Mouse (Mus musculus) left cerebral cortex, postnatal 25 days (tissue): ENCODE measurements around the gene St3gal3. TPM values are rescaled to one million over a fixed set of nuclear protein-coding genes. Genes with fewer than 3 reads are reported as not detected.

Experiments
- DNase-seq, 2 experiments: peaks; one replicate each; pipeline ENCODE4 v3.0.0; 2022; ENCODE audit warnings: low spot score in 2 of 2, mixed read lengths in 1 of 2
- intact Hi-C: fragments of 180-260 bp; cut with DNase I; formaldehyde crosslinking; loops from one replicate; pipeline ENCODE4 v1.15.1; 2025
- total RNA-seq, 2 experiments: library from RNA; stranded (reverse); gene quantifications; 2 replicates each; pipeline ENCODE4 v1.2.3; 2021

The St3gal3 gene
- total RNA-seq, 2 experiments from 2014 or later: 43.5 to 44.3 TPM

GRCm38 (mm10) chr4:118098571-118098970, 36.1 kb downstream of the St3gal3 start:
- no peak for DNase-seq
- intact Hi-C loops: no loop called here

DNA sequence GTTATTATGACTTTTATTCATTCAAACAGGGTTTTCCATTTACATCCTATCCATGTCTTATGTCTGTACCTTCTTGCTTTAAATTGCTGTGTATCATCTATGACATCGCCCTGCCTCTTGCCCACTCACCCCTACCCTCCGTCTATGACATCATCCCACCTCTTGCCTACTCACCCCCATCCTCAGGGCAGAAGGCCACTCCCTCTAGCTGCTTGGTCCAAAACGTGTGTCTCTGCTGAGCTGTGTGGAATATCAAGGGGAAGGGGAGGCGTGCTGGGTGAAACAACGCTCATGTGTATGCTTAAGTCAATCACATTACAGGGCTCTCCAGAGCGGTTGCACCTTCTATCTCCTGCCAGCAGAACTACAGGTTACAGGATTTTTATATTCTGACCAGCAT, 38.6 kb downstream of the St3gal3 start:
- intact Hi-C loops: no loop called here
- DNase-seq: no peak

DNA sequence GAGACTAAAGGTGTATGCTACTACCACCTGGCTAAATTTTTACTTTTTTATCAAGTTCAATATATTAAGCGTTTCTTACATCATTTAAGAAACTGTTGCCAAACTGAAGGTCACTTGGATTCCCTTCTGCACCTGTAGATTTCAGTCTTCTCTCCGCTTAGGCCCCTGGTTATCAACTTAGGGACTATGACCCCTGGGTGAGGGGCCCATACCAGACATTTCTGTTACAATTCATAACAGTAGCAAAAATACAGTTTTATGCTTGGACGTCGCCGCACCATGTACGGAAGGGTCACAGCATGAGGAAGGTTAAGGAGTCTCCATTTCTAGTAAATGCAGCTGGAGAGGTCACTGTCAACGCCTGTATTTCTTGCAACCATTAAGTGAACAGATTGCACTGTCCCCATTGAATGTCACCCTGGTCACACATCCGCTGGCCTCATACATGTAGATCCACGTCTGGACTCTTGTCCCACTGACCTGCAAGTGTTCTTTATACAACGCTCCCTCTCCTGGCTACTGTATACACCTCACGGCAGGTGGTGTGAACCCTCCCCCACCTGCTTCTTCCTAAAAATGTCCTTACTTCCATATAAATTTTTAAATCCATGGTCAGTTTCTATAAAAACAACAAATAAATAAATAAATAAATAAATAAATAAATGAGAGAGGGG, 41.8 kb downstream of the St3gal3 start:
- no peak for DNase-seq
- intact Hi-C loops: no loop called here

DNA sequence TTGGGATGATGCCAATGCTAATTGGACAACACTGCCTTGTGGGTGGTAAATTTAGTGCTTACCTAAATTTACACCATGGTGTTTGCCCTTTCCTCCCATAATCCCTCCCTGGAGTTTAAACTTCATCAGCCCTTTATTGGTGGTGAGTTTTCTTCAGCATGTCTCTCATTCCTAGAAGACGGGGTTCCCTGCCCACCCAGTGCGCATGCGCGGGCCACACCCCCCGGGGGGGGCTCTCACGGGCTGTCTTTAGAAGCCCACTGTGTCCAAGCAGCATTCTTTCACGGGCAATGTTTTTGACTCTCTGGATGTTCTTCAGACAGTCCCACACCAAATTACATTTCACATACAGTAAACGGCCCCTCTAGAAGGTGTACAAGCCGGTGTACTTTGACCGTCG, 44.3 kb downstream of the St3gal3 start:
- DNase-seq: no peak
- intact Hi-C loops: loop anchor here (2.0 kb wide), 1 partner anchor 202 kb away; no protein-coding TSS in a partner anchor

- DNase-seq: peak in 1 of 2 experiments; percentile 46
- intact Hi-C loops: loop anchor here (2.0 to 10.0 kb wide), 3 partner anchors 203 to 485 kb away; no protein-coding TSS in a partner anchor
These were observed 44.8 kb downstream of the St3gal3 start for GRCm38 (mm10) chr4:118089939-118090338.

DNA sequence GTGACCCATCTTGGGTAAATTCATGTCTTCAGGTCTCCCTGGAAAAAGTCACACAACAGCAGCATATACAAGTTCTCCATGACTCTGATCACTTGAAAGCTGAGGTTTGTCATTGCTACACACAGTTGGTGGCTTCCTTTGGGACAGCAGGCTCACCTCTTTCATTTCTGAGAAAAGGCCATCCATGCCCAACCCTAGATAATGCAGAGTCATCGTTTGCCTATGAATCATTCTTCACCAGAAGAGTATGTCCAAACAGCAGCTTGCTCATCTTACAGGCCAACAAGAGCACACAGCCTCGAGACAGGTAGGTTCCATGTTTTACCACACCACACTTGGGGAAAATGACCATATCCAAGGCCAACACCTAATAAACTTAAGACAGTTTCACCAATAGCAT, 45.9 kb downstream of the St3gal3 start:
- DNase-seq: no peak
- intact Hi-C loops: loop anchor here (10.0 kb wide), 2 partner anchors 384 to 486 kb away; no protein-coding TSS in a partner anchor

DNA sequence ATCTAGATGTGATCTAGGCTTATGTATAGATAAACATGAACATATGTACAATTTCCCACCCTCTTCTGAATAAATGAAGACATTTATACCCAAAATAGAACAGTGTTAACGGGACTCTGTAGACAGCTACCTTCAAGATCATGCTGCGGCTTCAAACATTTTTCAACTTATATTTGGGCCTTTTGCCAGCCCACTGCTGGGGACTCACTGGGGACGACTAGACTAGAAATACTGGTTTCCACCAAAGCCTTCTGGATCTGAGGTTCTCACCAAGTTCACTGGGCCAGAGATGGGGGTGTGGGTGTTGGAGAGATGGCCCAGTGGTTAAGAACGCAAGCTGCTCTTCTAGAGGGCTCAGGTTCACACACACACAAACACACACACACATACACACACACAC, 49.7 kb downstream of the St3gal3 start:
- DNase-seq: no peak
- intact Hi-C loops: loop anchor here (10.0 kb wide), 2 partner anchors 380 to 490 kb away; no protein-coding TSS in a partner anchor

GRCm38 (mm10) chr4:118083217-118083951, 51.3 kb downstream of the St3gal3 start:
- peak; percentile 92 to 94 for DNase-seq
- intact Hi-C loops: loop anchor here (1.0 to 10.0 kb wide), 4 partner anchors 155 to 491 kb away; no protein-coding TSS in a partner anchor

GRCm38 (mm10) chr4:118081608-118082331, 52.9 kb downstream of the St3gal3 start:
- DNase-seq: no peak
- intact Hi-C loops: loop anchor here (5.0 to 10.0 kb wide), 3 partner anchors 254 to 493 kb away; no protein-coding TSS in a partner anchor

DNA sequence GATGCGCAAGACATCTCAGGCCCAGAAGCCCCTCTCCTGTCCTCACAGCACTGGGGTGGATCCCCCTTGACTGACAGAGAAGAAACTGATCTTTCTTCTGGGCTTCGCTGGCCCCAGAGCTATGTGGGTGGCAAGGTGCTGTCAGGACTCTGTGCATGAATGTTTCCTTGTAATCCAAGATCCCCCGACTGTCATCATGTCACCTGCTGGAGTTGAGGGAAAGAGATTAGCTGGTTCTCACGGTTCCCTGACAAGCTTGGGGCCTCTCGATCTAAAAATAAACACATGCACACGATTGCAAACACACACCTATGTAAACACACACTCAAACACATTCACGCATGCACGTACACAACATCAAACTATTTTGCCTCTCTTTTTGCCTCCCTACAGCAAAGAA, 54.2 kb downstream of the St3gal3 start:
- intact Hi-C loops: loop anchor here (5.0 to 10.0 kb wide), 3 partner anchors 253 to 494 kb away; no protein-coding TSS in a partner anchor
- DNase-seq: no peak

GRCm38 (mm10) chr4:118079195-118079594, 55.5 kb downstream of the St3gal3 start:
- intact Hi-C loops: no loop called here
- no peak for DNase-seq

DNA sequence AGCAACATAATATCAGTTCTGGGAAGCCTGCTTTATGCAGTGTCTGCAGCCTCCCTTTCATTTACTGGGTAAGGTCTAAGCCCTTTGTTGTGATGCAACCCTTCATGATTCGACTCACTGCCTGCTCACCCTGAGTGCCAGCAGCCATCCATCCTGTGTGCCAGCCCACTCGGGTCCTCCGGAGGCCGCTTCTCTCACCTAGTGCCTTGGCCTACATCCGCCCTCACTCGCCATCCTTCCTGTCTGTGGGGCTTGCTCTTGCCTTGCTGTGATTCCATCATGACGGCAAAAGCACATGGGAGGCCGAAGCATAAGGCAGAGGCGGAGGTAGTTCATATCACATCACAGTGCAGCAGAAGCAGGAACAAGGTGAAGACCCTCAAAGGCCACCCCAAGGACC, 56.1 kb downstream of the St3gal3 start:
- no peak for DNase-seq
- intact Hi-C loops: no loop called here

- intact Hi-C loops: no loop called here
- no peak for DNase-seq
These were observed 57.4 kb downstream of the St3gal3 start for GRCm38 (mm10) chr4:118077293-118077752.

DNA sequence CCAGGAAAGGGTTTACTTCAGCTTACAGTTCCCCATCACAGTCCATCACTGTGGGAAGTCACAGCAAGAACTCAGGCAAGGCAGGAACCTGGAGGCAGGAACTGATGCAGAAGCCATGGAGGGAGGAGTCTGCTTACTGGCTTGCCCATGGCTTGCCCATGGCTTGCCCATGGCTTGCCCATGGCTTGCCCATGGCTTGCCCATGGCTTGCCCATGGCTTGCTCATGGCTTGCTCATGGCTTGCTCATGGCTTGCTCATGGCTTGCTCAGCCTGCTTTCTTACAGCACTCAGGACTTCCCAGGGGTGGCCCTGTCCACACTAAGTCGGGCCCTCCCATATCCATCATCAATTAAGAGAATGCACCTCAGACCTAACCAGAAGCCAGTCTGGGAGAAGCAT, 58.1 kb downstream of the St3gal3 start:
- no peak for DNase-seq
- intact Hi-C loops: no loop called here

DNA sequence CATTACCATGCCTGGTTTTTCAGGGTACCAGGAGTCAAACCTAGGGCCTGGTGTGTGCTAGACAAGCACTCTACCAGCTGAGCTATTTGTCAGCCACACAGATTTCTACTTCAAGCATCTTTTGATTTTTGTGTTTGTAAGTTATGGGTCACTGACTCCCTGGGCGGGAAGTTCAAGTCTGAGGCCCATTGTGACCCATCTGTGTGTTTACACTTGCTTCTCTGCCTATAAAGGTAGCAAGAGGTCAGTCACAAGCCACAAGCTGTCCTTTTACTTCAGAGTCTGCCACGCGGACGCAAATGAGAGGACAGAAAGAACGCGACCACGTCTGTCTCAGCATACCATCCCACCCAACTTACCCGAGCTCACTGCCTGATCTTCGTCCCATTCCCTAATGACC, 59.4 kb downstream of the St3gal3 start:
- intact Hi-C loops: no loop called here
- DNase-seq: no peak

DNA sequence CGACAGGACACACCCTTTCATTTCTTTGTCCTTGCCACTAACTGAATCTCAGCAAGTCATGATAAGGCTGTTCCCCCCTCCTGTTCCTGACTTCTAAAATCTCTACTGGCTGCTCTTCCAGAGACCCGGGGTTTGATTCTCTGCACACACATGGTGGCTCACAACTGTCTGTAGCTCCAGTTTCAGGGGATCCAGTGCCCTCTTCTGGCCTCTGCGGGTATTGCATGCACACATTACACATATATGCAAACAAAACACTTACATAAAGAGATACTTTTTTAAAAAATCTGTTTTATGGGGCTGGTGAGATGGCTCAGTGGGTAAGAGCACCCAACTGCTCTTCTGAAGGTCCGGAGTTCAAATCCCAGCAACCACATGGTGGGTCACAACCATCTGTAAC, 60.5 kb downstream of the St3gal3 start:
- intact Hi-C loops: no loop called here
- no peak for DNase-seq

- DNase-seq: no peak
- intact Hi-C loops: no loop called here
These were observed 61.6 kb downstream of the St3gal3 start for GRCm38 (mm10) chr4:118073128-118073527.

GRCm38 (mm10) chr4:118071891-118072290, 62.8 kb downstream of the St3gal3 start:
- intact Hi-C loops: no loop called here
- no peak for DNase-seq

GRCm38 (mm10) chr4:118070255-118071234, 64.2 kb downstream of the St3gal3 start:
- intact Hi-C loops: no loop called here
- DNase-seq: no peak
